Mouse (Mus musculus) mouse embryonic stem cell (cell line): ENCODE results near the gene Tmco4.

Experiments
- in situ Hi-C, 2 experiments: fragments of 300-500 bp; cut with MboI; formaldehyde crosslinking; loops; 1 replicate in 1 of 2; 3 replicates in 1 of 2; pipeline ENCODE4 v1.14.3; 2019 to 2020; ENCODE audit warnings: low sequenced_read_pairs in 2 of 2, low pct_unique_long_range_greater_than_20kb in 1 of 2, mixed read lengths in 1 of 2; ENCODE audit not compliant: unreplicated experiment in 1 of 2

Tmco4 gene

DNA sequence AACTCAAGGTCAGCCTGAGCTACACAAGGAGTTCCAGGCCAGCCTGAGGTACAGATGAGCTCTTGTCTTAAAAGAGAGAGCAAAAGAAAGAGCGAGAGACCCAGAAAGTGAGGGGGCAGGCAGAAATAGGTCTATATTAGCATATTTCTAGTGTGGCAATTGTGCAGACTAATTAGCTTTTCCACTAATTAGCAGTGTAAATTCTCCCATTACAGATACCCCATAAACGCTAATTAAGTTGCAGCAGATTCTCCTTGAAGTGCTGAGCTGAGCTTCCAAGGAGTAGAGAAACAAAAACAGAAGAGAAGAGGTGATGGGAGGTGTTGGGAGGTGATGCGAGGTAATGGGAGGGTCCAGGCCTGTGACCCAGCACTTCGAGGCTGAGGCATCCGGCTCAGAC lies 69.9 kb downstream of the Tmco4 start:
- in situ Hi-C loops = no loop called here

DNA sequence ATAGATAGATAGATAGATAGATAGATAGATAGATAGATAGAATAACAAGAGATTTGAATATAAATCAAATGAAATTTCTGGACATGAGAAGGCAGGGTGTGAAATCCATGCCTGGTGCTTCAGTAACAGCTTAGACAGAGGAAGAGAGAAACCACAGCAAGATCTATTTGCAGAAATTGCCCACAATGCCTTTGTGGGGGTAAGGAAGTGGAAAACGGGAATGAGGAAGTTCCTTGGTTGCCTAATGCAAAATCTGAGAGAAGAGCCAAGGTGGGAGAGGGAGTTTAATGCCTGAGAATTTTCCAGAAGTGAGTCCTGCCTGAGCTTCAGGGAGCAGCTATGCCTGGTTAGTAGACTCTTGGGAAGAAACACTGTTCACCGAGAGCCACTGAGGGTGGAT lies 70.9 kb downstream of the Tmco4 start:
- in situ Hi-C loops = no loop called here

GRCm38 (mm10) chr4:139044566-139044965 lies 71.9 kb downstream of the Tmco4 start:
- in situ Hi-C loops = no loop called here

DNA sequence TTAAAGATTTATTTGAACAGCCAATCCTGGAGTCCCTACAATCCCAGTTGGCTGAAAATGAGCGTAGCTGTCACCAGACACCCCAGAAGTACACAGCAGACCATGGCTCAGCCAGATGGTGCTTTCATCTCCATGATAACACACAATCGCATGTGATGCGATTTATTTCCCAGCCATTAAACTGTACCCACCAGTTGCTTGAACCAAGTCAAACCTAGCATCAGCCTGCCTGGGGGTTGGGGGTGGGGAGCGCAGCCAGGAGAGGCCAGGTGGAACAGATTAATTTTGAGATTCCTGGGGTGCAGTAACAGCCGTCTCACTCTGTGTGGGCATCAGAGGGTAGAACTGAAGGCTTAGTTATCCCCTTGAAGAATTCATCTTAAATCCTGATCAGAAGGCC lies 73.7 kb downstream of the Tmco4 start:
- in situ Hi-C loops = no loop called here

- in situ Hi-C loops = no loop called here
Observed at GRCm38 (mm10) chr4:139048518-139048917, 75.8 kb downstream of the Tmco4 start.

DNA sequence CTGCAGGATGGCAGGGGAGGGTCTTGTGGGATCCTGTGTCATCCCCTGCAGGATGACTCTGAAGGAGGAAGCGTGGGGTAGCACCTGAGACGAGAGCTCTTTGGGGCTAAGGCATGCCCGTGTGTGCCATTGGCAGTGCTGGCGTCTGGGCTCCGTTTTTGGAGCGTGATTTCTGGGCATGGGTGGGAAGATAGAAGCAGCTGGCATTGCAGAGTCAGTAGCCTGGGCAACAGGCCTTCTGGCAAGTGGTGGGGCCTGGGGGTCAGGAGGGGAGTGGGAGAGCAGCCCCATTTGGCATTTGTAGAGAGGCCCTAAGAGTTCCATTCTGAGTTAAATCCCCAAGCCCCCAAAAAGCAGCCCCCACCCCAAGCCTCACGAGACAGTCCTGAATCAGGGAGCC lies 80.1 kb downstream of the Tmco4 start:
- in situ Hi-C loops = no loop called here

GRCm38 (mm10) chr4:139053391-139053790 lies 80.7 kb downstream of the Tmco4 start:
- in situ Hi-C loops = no loop called here

DNA sequence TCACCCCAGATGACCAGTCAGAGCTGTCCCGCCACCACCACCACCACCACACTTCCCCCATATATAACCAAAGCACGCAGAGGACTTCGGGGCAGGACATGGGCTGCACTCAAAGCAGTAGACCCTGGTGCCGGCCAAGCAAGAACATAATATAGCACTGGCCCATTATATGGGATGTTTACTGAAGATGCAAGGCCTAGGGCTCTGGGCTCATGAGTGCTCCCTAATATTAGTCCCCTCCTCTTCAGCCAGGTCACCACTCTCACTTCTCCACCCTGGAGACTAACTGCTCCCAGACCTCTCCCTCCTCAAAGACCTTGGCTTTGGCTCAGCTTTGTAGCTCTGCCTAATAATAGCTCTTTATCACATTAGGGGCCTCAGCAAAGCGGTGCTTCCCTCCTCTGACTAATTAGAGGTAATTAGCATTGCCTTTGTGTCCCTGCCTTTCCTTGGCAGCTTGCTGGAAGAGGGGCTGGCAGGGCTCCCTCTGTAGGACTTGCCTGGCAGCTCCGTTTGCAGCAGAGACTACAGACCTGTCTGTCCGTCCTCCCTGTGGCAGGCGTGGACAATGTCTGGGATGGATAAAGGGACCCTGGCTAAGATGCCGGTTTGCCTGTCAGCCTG lies 81.7 kb downstream of the Tmco4 start:
- in situ Hi-C loops = no loop called here

GRCm38 (mm10) chr4:139055336-139055735 lies 82.6 kb downstream of the Tmco4 start:
- in situ Hi-C loops = no loop called here

- in situ Hi-C loops = no loop called here
Observed at GRCm38 (mm10) chr4:139055744-139056143, 83.1 kb downstream of the Tmco4 start.

DNA sequence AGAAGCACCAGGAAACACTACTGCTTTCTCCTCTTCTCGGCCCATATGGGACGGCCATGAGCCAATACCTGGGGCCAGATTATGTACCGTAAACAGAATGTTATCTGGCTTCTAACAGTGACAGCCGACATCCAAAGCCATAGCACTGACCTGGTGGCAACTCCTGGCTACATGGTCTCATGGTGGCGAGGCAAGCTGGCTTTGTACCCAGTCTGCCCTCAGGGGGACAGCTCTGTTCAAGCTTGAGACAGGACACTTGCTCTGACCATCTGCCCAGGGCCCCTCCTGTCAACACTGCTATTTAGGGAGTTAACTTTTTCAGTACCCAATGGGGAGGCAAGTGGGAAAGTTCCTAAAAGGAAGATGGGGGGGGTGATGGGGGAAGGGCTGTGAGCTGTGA lies 84.6 kb downstream of the Tmco4 start:
- in situ Hi-C loops = no loop called here

GRCm38 (mm10) chr4:139058029-139058428 lies 85.3 kb downstream of the Tmco4 start:
- in situ Hi-C loops = no loop called here

DNA sequence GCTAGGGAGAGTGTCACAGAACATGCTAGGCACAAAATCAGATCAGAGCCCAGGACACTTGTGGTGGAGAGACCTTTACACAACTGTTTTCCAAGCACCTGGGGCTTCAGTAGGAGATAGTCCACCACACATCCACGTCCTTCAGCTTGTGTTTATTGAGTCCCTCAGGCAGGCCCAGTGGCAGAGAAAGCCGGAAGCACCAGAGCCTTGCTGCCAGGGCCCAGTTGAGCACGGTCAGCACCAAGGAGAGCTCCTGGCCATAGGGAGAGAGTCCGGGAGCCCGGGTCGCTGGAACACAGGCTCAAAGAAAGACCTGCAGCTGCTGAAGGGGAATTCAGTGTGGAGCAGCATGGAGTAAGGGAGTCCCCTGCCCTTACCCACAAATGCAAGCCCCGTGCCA lies 86.9 kb downstream of the Tmco4 start:
- in situ Hi-C loops = no loop called here

DNA sequence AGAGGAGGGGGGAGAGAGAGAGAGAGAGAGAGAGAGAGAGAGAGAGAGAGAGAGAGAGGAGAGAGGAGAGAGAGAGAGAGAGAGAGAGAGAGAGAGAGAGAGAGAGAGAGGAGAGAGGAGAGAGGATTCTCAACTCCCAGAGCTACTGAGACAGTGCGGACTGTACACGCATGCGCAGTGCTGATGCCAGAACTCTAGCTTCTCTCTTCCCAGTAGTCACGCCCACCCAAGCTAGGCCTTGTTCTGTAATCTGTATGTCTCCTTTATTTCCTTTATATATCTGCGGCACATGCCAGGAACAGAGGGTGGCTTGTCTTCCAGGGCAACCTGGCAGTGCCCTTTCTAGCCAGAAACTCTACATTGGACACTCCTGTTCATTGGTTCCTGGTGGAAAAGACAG lies 92.1 kb downstream of the Tmco4 start:
- in situ Hi-C loops = no loop called here

GRCm38 (mm10) chr4:139068287-139068686 lies 95.6 kb downstream of the Tmco4 start:
- in situ Hi-C loops = no loop called here

DNA sequence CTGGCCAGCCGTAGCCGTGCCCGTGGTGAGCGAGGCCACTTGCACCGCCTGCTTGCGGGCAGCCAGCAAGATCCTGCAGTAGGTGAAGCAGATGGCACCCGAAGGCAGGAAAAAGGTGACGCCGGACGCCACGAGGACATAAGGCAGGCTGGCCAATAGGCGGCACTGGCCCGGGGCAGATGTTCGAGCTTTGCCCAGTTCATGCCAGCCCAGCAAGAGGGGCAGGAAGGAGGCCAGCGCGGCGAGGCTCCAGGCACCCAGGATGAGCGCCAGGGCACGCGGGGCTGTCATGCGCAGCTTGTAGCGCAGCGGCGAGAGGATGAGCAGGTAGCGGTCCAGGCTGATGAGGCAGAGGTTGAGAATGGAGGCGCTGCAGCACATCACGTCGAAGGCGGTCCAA lies 101.4 kb downstream of the Tmco4 start:
- in situ Hi-C loops = no loop called here

DNA sequence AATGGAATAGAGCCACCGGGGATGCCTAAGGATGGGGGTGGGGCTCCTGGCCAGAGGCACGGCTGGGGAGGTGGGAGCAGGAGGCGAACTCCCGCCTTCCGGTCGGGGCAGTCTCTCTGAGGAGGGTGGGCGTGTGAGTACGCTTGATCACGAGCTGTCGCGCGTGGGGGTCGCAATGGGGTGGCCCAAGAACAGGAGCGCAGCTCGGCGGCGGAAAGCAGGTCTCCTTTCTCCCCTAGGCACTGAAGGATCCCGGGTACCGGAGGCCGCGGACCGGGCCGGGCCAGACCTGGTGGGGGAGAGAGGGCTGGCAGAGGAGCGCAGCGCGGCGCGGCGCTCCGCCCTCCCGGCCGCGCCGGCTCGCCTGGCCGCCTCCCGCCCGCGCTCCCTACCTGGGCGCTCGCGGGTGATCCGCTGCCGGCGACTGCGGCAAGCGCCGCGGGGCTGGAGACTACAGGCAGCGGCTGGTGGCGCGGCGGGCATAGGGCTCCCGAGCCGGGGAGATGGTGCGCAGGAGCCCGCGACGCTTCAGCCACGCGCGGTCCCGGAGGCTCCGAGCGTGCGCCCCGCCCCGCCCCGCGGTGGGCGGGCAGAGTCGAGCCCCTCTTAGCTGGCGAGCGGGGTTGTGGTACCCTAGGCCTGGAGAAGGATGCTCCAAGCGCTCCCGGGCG lies 102.5 kb downstream of the Tmco4 start, which contains the start of gene Htr6:
Htr6 (minus strand) TSS at position 530 of the 671 bp plus-strand sequence.
- in situ Hi-C loops = loop anchor here in 1 of 2 experiments (5.0 to 25.0 kb wide), 2 partner anchors 148 to 437 kb away; no protein-coding TSS in a partner anchor

- in situ Hi-C loops = loop anchor here in 1 of 2 experiments (5.0 to 25.0 kb wide), 2 partner anchors 149 to 436 kb away; no protein-coding TSS in a partner anchor
Observed at GRCm38 (mm10) chr4:139075915-139076314, 103.2 kb downstream of the Tmco4 start.

DNA sequence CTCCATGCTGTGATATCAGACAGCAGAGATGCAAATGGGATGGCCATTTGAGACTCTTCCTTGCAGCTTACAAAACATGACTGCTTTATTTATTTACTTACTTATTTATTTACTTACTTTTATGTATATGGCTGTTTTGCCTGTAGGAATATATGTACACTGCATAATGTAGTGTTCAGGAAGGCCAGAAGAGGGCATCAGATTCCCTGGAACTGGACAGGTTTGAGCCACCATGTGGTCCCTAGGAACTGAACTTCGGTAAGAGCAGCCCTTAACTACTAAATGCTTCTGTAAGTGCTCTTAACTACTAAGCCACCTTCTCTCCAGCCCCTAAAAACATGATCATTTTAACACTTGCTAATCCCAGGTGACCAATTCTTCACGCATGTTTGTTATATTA lies 105.6 kb downstream of the Tmco4 start:
- in situ Hi-C loops = loop anchor here in 1 of 2 experiments (5.0 to 25.0 kb wide), 2 partner anchors 151 to 434 kb away; no protein-coding TSS in a partner anchor

DNA sequence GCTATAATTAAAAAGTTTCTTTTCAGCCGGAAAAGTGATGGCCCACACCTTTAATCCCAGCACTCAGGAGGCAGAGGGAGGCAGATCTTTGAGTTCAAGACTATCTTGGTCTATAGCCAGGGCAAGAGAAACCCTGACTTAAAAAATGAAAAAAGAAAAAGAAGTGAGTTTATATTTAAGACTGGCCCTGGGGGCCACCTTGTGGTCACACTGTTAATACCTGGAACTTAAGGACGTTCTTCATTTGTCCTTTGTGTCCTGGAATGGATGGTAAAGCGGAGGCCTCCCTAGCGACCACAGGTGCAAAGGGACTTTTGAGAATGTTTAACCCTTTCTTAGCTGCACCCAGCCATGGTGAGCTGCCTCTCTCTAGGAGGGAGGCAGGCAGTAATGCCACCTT lies 106.0 kb downstream of the Tmco4 start:
- in situ Hi-C loops = loop anchor here in 1 of 2 experiments (5.0 to 25.0 kb wide), 2 partner anchors 151 to 434 kb away; no protein-coding TSS in a partner anchor
